Comparison of ENCODE assay signal across 10 mouse cellular contexts in genomic region chr10:79861230-79862048, GRCm38 (mm10). TPM values are rescaled to one million over a fixed set of nuclear protein-coding genes. Genes with fewer than 3 reads are reported as not detected.
A peak's percentile ranks its signal among the peaks of the same experiment; 100 is the strongest.
DNase-seq lines count a peak whose midpoint lies in the region; ATAC-seq lines count a peak whose summit lies in the region.
"Had no signal": no experiment of that assay in that cellular context is flagged by ENCODE, and none has a peak within 500 bp of the region (broad histone marks: within the 10 kb centered on the region; RNA-seq: fewer than 3 reads in every experiment).

No protein-coding gene starts in this region.

- no peaks in the 10 kb centered on the region for H3K27me3 ChIP-seq in limb, embryonic 11.5 days (ENCODE audit: control insufficient read depth, insufficient read depth, low read length)
- no peaks in the 10 kb centered on the region for H3K27me3 ChIP-seq in limb, embryonic 10.5 days (ENCODE audit: low read depth, poor library complexity, severe bottlenecking)
- H3K27me3 ChIP-seq: hindbrain, embryonic 12.5 days had no signal

- H3K9ac ChIP-seq in limb, embryonic 11.5 days (ENCODE audit: low read length) = no peak overlapping the region
- H3K9ac ChIP-seq: hindbrain, embryonic 12.5 days had no signal

- peaks cover 24% of the 10 kb centered on the region for H3K4me1 ChIP-seq in limb, embryonic 11.5 days (ENCODE audit: control insufficient read depth, insufficient read depth, low read length)
- peaks cover 42% of the 10 kb centered on the region for H3K4me1 ChIP-seq in limb, embryonic 10.5 days

- peaks cover 61% of the 10 kb centered on the region for H3K36me3 ChIP-seq in limb, embryonic 11.5 days (ENCODE audit: control insufficient read depth, insufficient read depth, low read length)
- H3K36me3 ChIP-seq in limb, embryonic 10.5 days = peaks cover 100% of the 10 kb centered on the region

- 0 out of 2 replicates have a peak overlapping the region, but pooled peaks have one; percentile 10 for H3K27ac ChIP-seq in limb, embryonic 11.5 days (replicated peaks; ENCODE audit: low read depth, low read length)
- H3K27ac ChIP-seq in limb, embryonic 10.5 days = no peak overlapping the region
- H3K27ac ChIP-seq: hindbrain, embryonic 12.5 days had no signal

- no peak for ATAC-seq in limb, embryonic 11.5 days (ENCODE audit: insufficient number of reproducible peaks, low FRiP score, low TSS enrichment, low read depth)

- WGBS in limb, embryonic 11.5 days = 83% methylated on average over 25 of the region's 25 CpGs
- 86% methylated on average over 25 of the region's 25 CpGs for WGBS in limb, embryonic 10.5 days

- no peaks in the 10 kb centered on the region for H3K9me3 ChIP-seq in limb, embryonic 11.5 days (ENCODE audit: control insufficient read depth, low read length)
- no peaks in the 10 kb centered on the region for H3K9me3 ChIP-seq in limb, embryonic 10.5 days (replicated peaks)
- H3K9me3 ChIP-seq: hindbrain, embryonic 12.5 days had no signal

- no peak overlapping the region for H3K4me3 ChIP-seq in limb, embryonic 11.5 days (ENCODE audit: low read depth, low read length)
- H3K4me3 ChIP-seq in limb, embryonic 10.5 days = no peak overlapping the region
- H3K4me3 ChIP-seq: hindbrain, embryonic 12.5 days had no signal

- no peak overlapping the region for H3K4me2 ChIP-seq in limb, embryonic 11.5 days (ENCODE audit: low read depth, severe bottlenecking)
- H3K4me2 ChIP-seq: hindbrain, embryonic 12.5 days had no signal

- peak; percentile 43 for DNase-seq in limb, embryonic 11.5 days (ENCODE audit: low spot score)
- DNase-seq in limb, embryonic 10.5 days (ENCODE audit: low spot score) = no peak
- peak; percentile 83 for DNase-seq in cerebellum, adult 11-12 months
- DNase-seq in gonadal fat pad, adult 2 months (ENCODE audit: low read depth) = peak; percentile 82
- peak; percentile 58 to 74 for DNase-seq in kidney, postnatal 4 days
- DNase-seq in spleen, postnatal 36 days (ENCODE audit: low spot score in 2 of 2) = no peak
- no peak for DNase-seq in thymus, postnatal 4 days
- DNase-seq in retina, postnatal 1 day = no peak
- DNase-seq: adrenal gland, postnatal 36 days had no signal

RNA-seq across cellular contexts. Expression of gene Ptbp1, which starts 7.2 kb away (rescaled TPM):
- 328 and 351 TPM in 2 replicates for polyA plus RNA-seq in limb, embryonic 11.5 days (2014; fragmentation: Nextera tagmentation; extraction: Ambion mirVana)
- polyA plus RNA-seq in limb, embryonic 10.5 days (2016; fragmentation: Nextera tagmentation; extraction: Ambion mirVana) = 485 and 494 TPM in 2 replicates
- polyA plus RNA-seq in gonadal fat pad, adult 2 months (2012; rRNA removed) = 207 and 326 TPM in 2 replicates

RNA-seq across cellular contexts. Expression of gene Prtn3, which starts 12.8 kb away (rescaled TPM):
- 16.0 and 19.6 TPM in 2 replicates for polyA plus RNA-seq in limb, embryonic 11.5 days (2014; fragmentation: Nextera tagmentation; extraction: Ambion mirVana)
- 9.1 and 15.3 TPM in 2 replicates for polyA plus RNA-seq in limb, embryonic 10.5 days (2016; fragmentation: Nextera tagmentation; extraction: Ambion mirVana)
- polyA plus RNA-seq in gonadal fat pad, adult 2 months (2012; rRNA removed) = 6.6 and 7.0 TPM in 2 replicates

RNA-seq across cellular contexts. Expression of gene Plppr3, which starts 13.0 kb away (rescaled TPM):
- 95.1 and 95.7 TPM in 2 replicates for polyA plus RNA-seq in limb, embryonic 11.5 days (2014; fragmentation: Nextera tagmentation; extraction: Ambion mirVana)
- 108 and 140 TPM in 2 replicates for polyA plus RNA-seq in limb, embryonic 10.5 days (2016; fragmentation: Nextera tagmentation; extraction: Ambion mirVana)
- polyA plus RNA-seq in gonadal fat pad, adult 2 months (2012; rRNA removed) = 10.3 and 11.5 TPM in 2 replicates

RNA-seq across cellular contexts. Expression of gene Elane, which starts 24.6 kb away (rescaled TPM):
- 0.20 TPM in 1 of 2 replicates, not detected in the other for polyA plus RNA-seq in limb, embryonic 11.5 days (2014; fragmentation: Nextera tagmentation; extraction: Ambion mirVana)
- polyA plus RNA-seq in limb, embryonic 10.5 days (2016; fragmentation: Nextera tagmentation; extraction: Ambion mirVana) = not detected in 2 replicates
- 0.56 and 0.74 TPM in 2 replicates for polyA plus RNA-seq in gonadal fat pad, adult 2 months (2012; rRNA removed)
- polyA plus RNA-seq: hindbrain, embryonic 12.5 days had no signal

RNA-seq across cellular contexts. Expression of gene Cfd, which starts 29.2 kb away (rescaled TPM):
- polyA plus RNA-seq in limb, embryonic 11.5 days (2014; fragmentation: Nextera tagmentation; extraction: Ambion mirVana) = not detected in 2 replicates
- polyA plus RNA-seq in limb, embryonic 10.5 days (2016; fragmentation: Nextera tagmentation; extraction: Ambion mirVana) = not detected in 2 replicates
- polyA plus RNA-seq in gonadal fat pad, adult 2 months (2012; rRNA removed) = 6,877 and 11,546 TPM in 2 replicates
- polyA plus RNA-seq: hindbrain, embryonic 12.5 days had no signal

Comparison
In these comparisons a context has a peak if more than half of its experiments do, and no peak if none do; other contexts are left out.
1. DNase-seq: peak in limb, embryonic 11.5 days (single experiment), cerebellum, adult 11-12 months (single experiment), gonadal fat pad, adult 2 months (single experiment) and kidney, postnatal 4 days (2 of 2); none in limb, embryonic 10.5 days (single experiment), spleen, postnatal 36 days (0 of 2), thymus, postnatal 4 days (single experiment) and retina, postnatal 1 day (single experiment).